Mouse (Mus musculus) heart, embryonic 14.5 days (tissue): ENCODE data around the gene Dcdc2a. TPM values are rescaled to one million over a fixed set of nuclear protein-coding genes. Genes with fewer than 3 reads are reported as not detected.

ENCODE experiments used
- ATAC-seq: fragments of 200-750 bp; cut with Nextera tagmentation; 2 replicates; pipeline ENCODE4 v1.8.0; 2017; ENCODE audit warnings: low read depth, moderate TSS enrichment; ENCODE audit not compliant: insufficient number of reproducible peaks, insufficient read depth, low FRiP score
- H3K27ac ChIP-seq, 2 experiments: fragments of 200-500 bp in 1 of 2; fragments of 300-500 bp in 1 of 2; sonication (generic) in 1 of 2; replicated peaks in 1 of 2; 2 replicates each; pipeline ENCODE4 v1.5.1; 2012 to 2014; ENCODE audit warnings: low read depth in 2 of 2, low read length in 2 of 2, control low read depth in 1 of 2, mild to moderate bottlenecking in 1 of 2, mixed read lengths in 1 of 2; ENCODE audit not compliant: control insufficient read depth in 1 of 2, insufficient read depth in 1 of 2
- H3K27me3 ChIP-seq: fragments of 300-500 bp; sonication (generic); 2 replicates; pipeline ENCODE4 v1.6.1; 2014; ENCODE audit warnings: mild to moderate bottlenecking, low read length, control low read depth; ENCODE audit not compliant: control insufficient read depth, insufficient read depth
- H3K36me3 ChIP-seq: fragments of 300-500 bp; sonication (generic); 2 replicates; pipeline ENCODE4 v1.6.1; 2014; ENCODE audit warnings: mild to moderate bottlenecking, control low read depth, low read length, mixed read lengths; ENCODE audit not compliant: control insufficient read depth, insufficient read depth
- H3K4me1 ChIP-seq, 2 experiments: fragments of 200-500 bp in 1 of 2; fragments of 300-500 bp in 1 of 2; sonication (generic) in 1 of 2; 2 replicates each; pipeline ENCODE4 v1.6.1; 2012 to 2014; ENCODE audit warnings: low read length in 2 of 2, control low read depth in 1 of 2, mixed read lengths in 1 of 2; ENCODE audit not compliant: control insufficient read depth in 2 of 2, insufficient read depth in 2 of 2
- H3K4me2 ChIP-seq: fragments of 300-500 bp; sonication (generic); 2 replicates; pipeline ENCODE4 v1.6.1; 2014; ENCODE audit warnings: mild to moderate bottlenecking, low read length
- H3K4me3 ChIP-seq, 2 experiments: fragments of 200-500 bp in 1 of 2; fragments of 300-500 bp in 1 of 2; sonication (generic) in 1 of 2; 2 replicates each; pipeline ENCODE4 v1.5.1; 2012 to 2014; ENCODE audit warnings: low read length in 2 of 2, mild to moderate bottlenecking in 2 of 2, control low read depth in 1 of 2, low read depth in 1 of 2, moderate library complexity in 1 of 2; ENCODE audit not compliant: control insufficient read depth in 1 of 2, insufficient read depth in 1 of 2
- H3K9ac ChIP-seq: fragments of 300-500 bp; sonication (generic); 2 replicates; pipeline ENCODE4 v1.6.1; 2014; ENCODE audit warnings: mild to moderate bottlenecking, low read length
- H3K9me3 ChIP-seq: fragments of 300-500 bp; sonication (generic); 2 replicates; pipeline ENCODE4 v1.6.1; 2016; ENCODE audit warnings: low read length, control low read depth; ENCODE audit not compliant: control insufficient read depth
- WGBS: fragments of 180-500 bp; shearing (Covaris S2); extraction: QIAGEN DNeasy Blood & Tissue Kit; methylation state at CpG from one replicate; pipeline ENCODE4 v1.1.7; 2014; 5-methylcytosine and 5-hydroxymethylcytosine counted together
- polyA plus RNA-seq: library from polyadenylated mRNA; unstranded; fragments of >200 nt; fragmentation: Nextera tagmentation; extraction: Ambion mirVana; gene quantifications from 2 replicates; pipeline ENCODE4 v1.2.1, GENCODE M21; 2014

The Dcdc2a gene
- polyA plus RNA-seq, 1 experiment from 2014 or later, result 0.77 TPM

- Histone ChIP-seq H3K4me2 (no peak overlapping the region), H3K9me3 (no peaks in the 10 kb centered on the region), H3K9ac (no peak overlapping the region), H3K4me3 (no peak overlapping the region), H3K27me3 (no peaks in the 10 kb centered on the region), H3K36me3 (no peaks in the 10 kb centered on the region), H3K4me1 (peaks cover 5% of the 10 kb centered on the region in 2 experiments; a peak in 1 of 4 replicates), H3K27ac (no peak overlapping the region)
- no peak for ATAC-seq
- WGBS, result 62% methylated on average over 2 of the region's 2 CpGs
Measured at GRCm38 (mm10) chr13:25146232-25146631, 90.4 kb downstream of the Dcdc2a start.

- Histone ChIP-seq H3K4me2 (peak overlapping the region; percentile 26), H3K4me1 (peaks cover 5% of the 10 kb centered on the region in 2 experiments; a peak in 1 of 4 replicates), H3K36me3 (no peaks in the 10 kb centered on the region), H3K27me3 (no peaks in the 10 kb centered on the region), H3K4me3 (0 out of 4 replicates have a peak overlapping the region, but pooled peaks of 1 of the 2 experiments have one; percentile 3), H3K9me3 (no peaks in the 10 kb centered on the region), H3K9ac (no peak overlapping the region), H3K27ac (no peak overlapping the region)
- 12% methylated on average over 17 of the region's 17 CpGs for WGBS
- no peak for ATAC-seq
Measured at GRCm38 (mm10) chr13:25150154-25150781, 94.5 kb downstream of the Dcdc2a start.

GRCm38 (mm10) chr13:25150861-25151260, 95.1 kb downstream of the Dcdc2a start:
- H3K4me3 ChIP-seq, result no peak overlapping the region
- ATAC-seq, result no peak
- 45% methylated on average over 4 of the region's 4 CpGs for whole genome bisulfite sequencing
- H3K4me1 ChIP-seq, result peaks cover 5% of the 10 kb centered on the region in 2 experiments; a peak in 1 of 4 replicates
- H3K27me3 ChIP-seq, result no peaks in the 10 kb centered on the region
- H3K9ac ChIP-seq, result no peak overlapping the region
- no peak overlapping the region for H3K4me2 ChIP-seq
- no peaks in the 10 kb centered on the region for H3K9me3 ChIP-seq
- no peaks in the 10 kb centered on the region for H3K36me3 ChIP-seq
- no peak overlapping the region for H3K27ac ChIP-seq

- Histone ChIP-seq H3K4me3 (no peak overlapping the region), H3K9ac (no peak overlapping the region), H3K4me2 (no peak overlapping the region), H3K27ac (no peak overlapping the region), H3K9me3 (no peaks in the 10 kb centered on the region), H3K27me3 (no peaks in the 10 kb centered on the region), H3K4me1 (no peaks in the 10 kb centered on the region), H3K36me3 (no peaks in the 10 kb centered on the region)
- 59% methylated on average over 2 of the region's 2 CpGs for WGBS
- no peak for ATAC-seq
Measured at GRCm38 (mm10) chr13:25159917-25160316, 104.1 kb downstream of the Dcdc2a start.

GRCm38 (mm10) chr13:25160804-25161203, 105.0 kb downstream of the Dcdc2a start:
- Histone ChIP-seq H3K27ac (no peak overlapping the region), H3K4me3 (no peak overlapping the region), H3K4me2 (no peak overlapping the region), H3K4me1 (no peaks in the 10 kb centered on the region), H3K27me3 (no peaks in the 10 kb centered on the region), H3K9ac (no peak overlapping the region), H3K36me3 (no peaks in the 10 kb centered on the region), H3K9me3 (no peaks in the 10 kb centered on the region)
- 77% methylated on average over 2 of the region's 2 CpGs for WGBS
- no peak for ATAC-seq

- Histone ChIP-seq H3K4me2 (no peak overlapping the region), H3K27me3 (no peaks in the 10 kb centered on the region), H3K9ac (no peak overlapping the region), H3K36me3 (no peaks in the 10 kb centered on the region), H3K9me3 (no peaks in the 10 kb centered on the region), H3K4me1 (no peaks in the 10 kb centered on the region), H3K27ac (no peak overlapping the region), H3K4me3 (no peak overlapping the region)
- no peak for ATAC-seq
- WGBS, result 85% methylated on average over 3 of the region's 3 CpGs
Measured at GRCm38 (mm10) chr13:25162594-25162993, 106.8 kb downstream of the Dcdc2a start.

GRCm38 (mm10) chr13:25168891-25169290, 113.1 kb downstream of the Dcdc2a start:
- 84% methylated on average over 3 of the region's 3 CpGs for WGBS
- no peaks in the 10 kb centered on the region for H3K9me3 ChIP-seq
- no peak overlapping the region for H3K9ac ChIP-seq
- no peak overlapping the region for H3K4me3 ChIP-seq
- H3K27me3 ChIP-seq, result no peaks in the 10 kb centered on the region
- H3K36me3 ChIP-seq, result no peaks in the 10 kb centered on the region
- H3K27ac ChIP-seq, result no peak overlapping the region
- ATAC-seq, result no peak
- no peaks in the 10 kb centered on the region for H3K4me1 ChIP-seq
- no peak overlapping the region for H3K4me2 ChIP-seq

- H3K9ac ChIP-seq, result no peak overlapping the region
- H3K36me3 ChIP-seq, result no peaks in the 10 kb centered on the region
- H3K4me1 ChIP-seq, result peaks cover 11 to 12% of the 10 kb centered on the region in 2 experiments
- H3K27ac ChIP-seq, result peak overlapping the region in 1 of 2 experiments; percentile 85; a peak in 1 of 4 replicates
- no peak overlapping the region for H3K4me2 ChIP-seq
- no peaks in the 10 kb centered on the region for H3K9me3 ChIP-seq
- 92% methylated on average over 1 of the region's 1 CpGs for WGBS
- no peak overlapping the region for H3K4me3 ChIP-seq
- no peaks in the 10 kb centered on the region for H3K27me3 ChIP-seq
- ATAC-seq, result no peak
Measured at GRCm38 (mm10) chr13:25177835-25178234, 122.0 kb downstream of the Dcdc2a start.
